Mouse (Mus musculus): ENCODE measurements around the gene Slc39a10. TPM values are rescaled to one million over a fixed set of nuclear protein-coding genes. Genes with fewer than 3 reads are reported as not detected.
A peak's percentile ranks its signal among the peaks of the same experiment; 100 is the strongest.

Slc39a10 gene
- total RNA-seq (2021) = 100 to 1,000 TPM in 1 of 2 experiments, 10 to 100 TPM in 1; 98.9 to 109 TPM

GRCm38 (mm10) chr1:46892752-46893151 lies at the start of gene Slc39a10:
TSS of gene Slc39a10 (minus strand) at chr1:46892852.
- DNase-seq = no peak

GRCm38 (mm10) chr1:46939295-46939694 lies 46.6 kb upstream of the Slc39a10 start:
- no peak for DNase-seq

- no peak for DNase-seq
Observed at GRCm38 (mm10) chr1:46937641-46938040, 45.0 kb upstream of the Slc39a10 start.

- DNase-seq = no peak
Observed at GRCm38 (mm10) chr1:46927104-46927503, 34.5 kb upstream of the Slc39a10 start.

- DNase-seq = no peak
Observed at GRCm38 (mm10) chr1:46926239-46926638, 33.6 kb upstream of the Slc39a10 start.

- DNase-seq = no peak
Observed at GRCm38 (mm10) chr1:46924992-46925391, 32.3 kb upstream of the Slc39a10 start.

GRCm38 (mm10) chr1:46922904-46923303 lies 30.3 kb upstream of the Slc39a10 start:
- DNase-seq = no peak

- no peak for DNase-seq
Observed at GRCm38 (mm10) chr1:46921630-46922029, 29.0 kb upstream of the Slc39a10 start.

GRCm38 (mm10) chr1:46916237-46916636 lies 23.6 kb upstream of the Slc39a10 start:
- no peak for DNase-seq

GRCm38 (mm10) chr1:46914349-46914748 lies 21.7 kb upstream of the Slc39a10 start:
- no peak for DNase-seq

GRCm38 (mm10) chr1:46912506-46913156 lies 20.0 kb upstream of the Slc39a10 start:
- no peak for DNase-seq

- no peak for DNase-seq
Observed at GRCm38 (mm10) chr1:46910154-46910553, 17.5 kb upstream of the Slc39a10 start.

- peak in 1 of 2 experiments; percentile 4 for DNase-seq
Observed at GRCm38 (mm10) chr1:46905706-46906105, 13.1 kb upstream of the Slc39a10 start.

- no peak for DNase-seq
Observed at GRCm38 (mm10) chr1:46902102-46902683, 9.5 kb upstream of the Slc39a10 start.

- no peak for DNase-seq
Observed at GRCm38 (mm10) chr1:46894281-46894842, 1.7 kb upstream of the Slc39a10 start.

GRCm38 (mm10) chr1:46888726-46889125 lies 3.9 kb downstream of the Slc39a10 start:
- DNase-seq = no peak

GRCm38 (mm10) chr1:46888324-46888723 lies 4.3 kb downstream of the Slc39a10 start:
- DNase-seq = no peak

GRCm38 (mm10) chr1:46887908-46888307 lies 4.7 kb downstream of the Slc39a10 start:
- DNase-seq = no peak

- no peak for DNase-seq
Observed at GRCm38 (mm10) chr1:46886091-46886490, 6.6 kb downstream of the Slc39a10 start.

GRCm38 (mm10) chr1:46885231-46885630 lies 7.4 kb downstream of the Slc39a10 start:
- DNase-seq = no peak

GRCm38 (mm10) chr1:46879951-46880350 lies 12.7 kb downstream of the Slc39a10 start:
- DNase-seq = no peak

GRCm38 (mm10) chr1:46873770-46874169 lies 18.9 kb downstream of the Slc39a10 start:
- DNase-seq = no peak

- DNase-seq = no peak
Observed at GRCm38 (mm10) chr1:46869788-46870187, 22.9 kb downstream of the Slc39a10 start.
